Mouse (Mus musculus): Measurements from ENCODE around the gene Gpr180.

The Gpr180 gene

GRCm38 (mm10) chr14:118207347-118207746 lies 70.4 kb downstream of the Gpr180 start:
- no peak for DNase-seq (ENCODE audit: low spot score in 2 of 2)

GRCm38 (mm10) chr14:118209642-118210041 lies 72.7 kb downstream of the Gpr180 start:
- no peak for DNase-seq (ENCODE audit: low spot score in 2 of 2)

GRCm38 (mm10) chr14:118212188-118212804 lies 75.3 kb downstream of the Gpr180 start:
- no peak for DNase-seq (ENCODE audit: low spot score in 2 of 2)
